Mouse (Mus musculus) bone marrow, adult 2 months (tissue): Measurements from ENCODE around the gene Krtap11-1.

ENCODE experiments used
- CTCF ChIP-seq: fragments of 200-500 bp; IDR thresholded peaks from 2 replicates; pipeline ENCODE4 v1.5.1; 2011; ENCODE audit warnings: low read length, control low read depth; ENCODE audit not compliant: control insufficient read depth, insufficient read depth
- POLR2A ChIP-seq: fragments of 200-500 bp; IDR thresholded peaks from 2 replicates; pipeline ENCODE4 v1.6.1; 2011; ENCODE audit warnings: low read depth, mild to moderate bottlenecking, control low read depth, low read length, borderline replicate concordance; ENCODE audit not compliant: control insufficient read depth

DNA sequence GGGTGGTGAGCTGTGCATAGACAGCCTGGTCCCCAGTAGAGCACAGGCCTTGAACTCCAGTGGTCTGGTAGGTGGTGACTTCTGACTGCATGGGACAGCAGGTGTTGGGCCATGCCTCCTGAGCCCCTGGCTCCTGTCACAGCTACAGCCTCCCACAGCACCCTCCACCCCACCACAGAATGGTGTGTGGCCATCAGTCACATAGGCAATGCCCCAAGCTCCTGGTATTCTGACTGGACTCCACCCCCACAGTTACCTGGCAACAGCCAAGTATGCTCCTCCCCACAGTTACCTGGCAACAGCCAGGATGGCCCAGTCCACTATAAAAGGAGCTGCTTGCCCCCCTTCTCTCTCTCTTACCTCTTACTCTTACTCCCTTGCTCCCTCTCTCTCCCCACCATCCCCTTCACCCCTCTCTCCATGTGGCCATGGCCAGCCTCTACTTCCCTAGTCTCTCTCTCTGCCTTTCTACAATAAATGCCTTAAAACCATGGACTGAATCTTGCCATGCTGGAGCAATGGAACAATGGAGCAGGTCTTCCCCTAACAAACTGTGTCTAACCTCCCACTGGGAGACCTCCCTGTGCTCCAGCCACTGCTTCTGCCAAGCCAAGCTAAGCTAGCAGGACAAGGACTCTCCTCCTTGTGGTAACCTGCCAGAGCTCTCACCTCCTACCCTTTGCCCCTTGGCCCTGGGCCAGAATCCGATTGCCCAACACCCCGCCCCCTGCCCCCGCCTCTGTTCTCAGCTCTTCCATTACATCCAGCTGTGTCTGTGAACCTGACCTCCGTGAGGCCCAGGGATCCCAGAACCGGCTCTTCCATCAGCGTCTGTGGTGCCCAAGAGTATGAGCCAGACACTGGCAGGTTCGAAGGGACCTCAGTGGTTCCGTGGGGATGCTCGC, 14.9 kb upstream of the Krtap11-1 start:
- TF ChIP-seq POLR2A (no peak), CTCF (no peak)
